Mouse (Mus musculus) spleen, adult 12 weeks (tissue): ENCODE results near the gene H1fx.
A peak's percentile ranks its signal among the peaks of the same experiment; 100 is the strongest.
"Not testable (repeated sequence)": the region's sequence is repeated elsewhere in the genome, so short reads cannot be mapped to it uniquely, and the experiment has no call there.

Source experiments
- DNase-seq: peaks from one replicate; pipeline ENCODE4 v3.0.0; 2022; ENCODE audit warnings: low spot score

H1fx gene

DNA sequence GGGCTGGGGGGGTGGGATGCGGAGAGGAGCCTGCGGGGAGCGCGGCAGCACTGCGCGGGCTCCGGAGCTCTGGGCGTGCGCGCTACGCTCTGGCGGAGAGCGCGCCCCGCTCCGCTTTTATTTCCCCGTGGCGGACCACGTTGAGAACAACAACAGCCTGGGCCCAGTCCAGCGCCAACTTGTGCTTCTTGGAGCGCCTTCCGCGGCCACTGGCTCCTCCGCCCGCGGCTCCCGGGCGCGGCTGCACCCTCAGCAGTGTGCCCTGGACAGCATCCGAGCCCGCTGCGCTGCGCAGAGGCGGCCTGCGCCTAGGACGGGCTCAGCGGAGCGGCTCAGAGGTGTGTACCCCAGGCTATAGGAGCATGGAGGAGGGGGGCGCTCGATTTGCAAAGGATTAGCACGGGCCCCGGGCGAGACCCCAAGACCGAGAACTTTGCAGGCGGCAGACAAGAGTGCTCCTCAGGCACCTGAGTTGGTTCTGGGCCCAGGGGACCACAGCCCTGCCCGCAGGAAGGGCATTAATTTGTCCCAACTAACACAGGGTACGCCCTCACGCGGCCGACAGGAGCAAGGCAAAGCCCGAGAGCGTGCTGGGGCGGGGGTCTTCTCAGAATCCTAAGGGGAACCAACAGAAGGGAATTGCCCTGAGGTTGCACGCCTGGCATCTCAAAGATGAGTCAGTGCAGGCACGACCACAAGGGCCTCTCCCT is at the start of gene H1fx:
Gene H1fx, minus strand, starts transcription at position 91 of the 710 bp plus-strand sequence.
- no peak for DNase-seq

- no peak for DNase-seq
Observed at GRCm38 (mm10) chr6:88030432-88030831, 49.0 kb upstream of the H1fx start.

- no peak for DNase-seq
Observed at GRCm38 (mm10) chr6:88027390-88027789, 46.0 kb upstream of the H1fx start.

- no peak for DNase-seq
Observed at GRCm38 (mm10) chr6:88023316-88023890, 42.0 kb upstream of the H1fx start.

GRCm38 (mm10) chr6:88019154-88019553 is 37.7 kb upstream of the H1fx start:
- DNase-seq = no peak

DNA sequence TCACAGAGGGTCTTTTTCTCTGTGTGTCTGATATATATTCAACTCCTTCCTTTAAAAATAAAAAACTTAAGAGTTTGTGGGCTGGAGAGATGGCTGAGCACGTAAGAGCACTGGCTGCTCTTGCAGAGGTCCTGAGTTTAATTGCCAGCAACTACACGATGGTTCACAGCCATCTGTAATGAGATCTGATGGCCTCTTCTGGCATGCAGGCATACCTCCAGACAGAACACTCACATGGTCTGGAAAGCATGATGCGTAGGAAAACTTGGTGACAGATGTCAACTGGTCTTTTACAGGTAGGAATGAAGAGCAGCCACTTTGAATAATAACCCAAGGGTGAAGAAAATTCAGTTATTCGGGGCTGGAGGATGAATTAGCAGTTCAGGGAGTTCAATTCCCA is 36.4 kb upstream of the H1fx start:
- DNase-seq = no peak

DNA sequence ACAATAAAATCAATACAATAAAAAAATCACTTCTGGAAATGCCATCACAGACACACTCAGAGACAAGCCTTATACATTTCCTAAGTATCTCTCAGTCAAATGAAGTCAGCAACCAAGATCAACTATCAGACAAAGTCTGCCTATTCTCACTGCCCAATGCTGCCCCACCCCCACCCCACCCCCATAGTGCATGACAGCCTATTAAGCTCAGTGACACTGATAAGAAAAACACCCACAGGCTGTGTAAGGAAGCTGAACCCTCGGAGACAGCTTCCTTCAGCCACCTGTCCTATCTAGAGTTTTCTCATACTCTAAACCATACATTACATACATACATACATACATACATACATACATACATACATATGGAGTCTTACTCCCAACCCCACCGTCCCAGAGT is 34.4 kb upstream of the H1fx start:
- no peak for DNase-seq

- no peak for DNase-seq
Observed at GRCm38 (mm10) chr6:88013456-88013855, 32.0 kb upstream of the H1fx start.

- no peak for DNase-seq
Observed at GRCm38 (mm10) chr6:88012601-88013000, 31.2 kb upstream of the H1fx start.

- not testable (repeated sequence) for DNase-seq
Observed at GRCm38 (mm10) chr6:88011106-88011505, 29.7 kb upstream of the H1fx start.

DNA sequence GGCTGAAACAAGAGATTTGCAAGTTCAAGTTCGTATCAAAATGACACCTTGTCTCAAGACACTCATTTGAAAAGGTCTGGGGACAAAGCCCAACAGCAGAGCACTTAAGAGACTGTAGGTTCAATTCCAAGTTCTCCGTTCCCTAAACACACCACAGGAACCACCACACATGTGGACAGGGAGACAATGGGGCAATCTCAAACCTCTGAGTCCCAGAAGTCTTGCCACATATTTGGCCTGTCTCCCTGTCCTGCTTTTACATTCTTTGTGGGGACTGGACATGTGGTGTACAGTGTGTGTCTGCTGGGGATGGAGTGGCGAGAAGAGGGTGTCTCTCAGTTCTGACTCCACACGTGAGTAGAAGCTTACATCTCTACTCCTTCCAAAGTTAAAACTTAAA is 27.8 kb upstream of the H1fx start:
- DNase-seq = no peak

- not testable (repeated sequence) for DNase-seq
Observed at GRCm38 (mm10) chr6:88004773-88005172, 23.3 kb upstream of the H1fx start.

DNA sequence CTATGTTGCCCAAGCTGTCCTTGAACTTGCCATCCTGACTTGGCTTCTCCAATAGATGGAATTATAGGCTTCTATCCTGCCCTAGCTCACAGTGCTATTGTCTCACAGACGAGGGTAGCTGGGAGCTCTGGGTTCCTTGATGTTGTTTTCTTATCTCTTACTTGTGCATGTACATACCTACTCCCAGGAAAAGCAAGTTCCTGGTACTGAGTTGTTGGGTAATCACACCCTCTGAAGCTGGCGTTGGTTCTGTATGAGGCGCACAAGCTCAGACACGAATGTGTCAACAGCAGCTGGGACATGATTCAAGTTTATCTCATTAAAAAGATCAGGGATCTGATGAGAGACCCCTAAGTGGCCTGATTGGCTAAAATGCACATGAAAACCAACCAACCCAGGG is 22.0 kb upstream of the H1fx start:
- DNase-seq = no peak

DNA sequence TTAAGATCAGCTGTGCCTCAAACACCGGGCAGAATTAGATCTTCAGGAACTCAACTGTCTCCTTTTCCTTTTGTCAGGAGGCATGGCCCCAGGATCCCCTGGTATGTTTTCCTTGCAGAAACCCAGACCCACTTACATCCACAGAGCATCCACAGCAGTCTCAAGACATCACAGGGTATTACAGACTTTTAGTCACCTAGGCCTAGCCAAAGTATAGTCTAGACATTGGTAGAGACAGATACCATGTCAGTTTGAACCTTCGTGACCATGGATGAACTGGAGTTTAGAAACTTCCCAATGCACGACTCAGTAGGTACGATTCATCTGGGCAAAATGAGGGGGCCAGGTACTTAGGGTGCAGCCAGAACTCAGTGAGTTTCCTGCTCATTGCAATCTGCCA is 16.9 kb upstream of the H1fx start:
- DNase-seq = no peak

GRCm38 (mm10) chr6:87997706-87998265 is 16.3 kb upstream of the H1fx start:
- peak; percentile 59 for DNase-seq

DNA sequence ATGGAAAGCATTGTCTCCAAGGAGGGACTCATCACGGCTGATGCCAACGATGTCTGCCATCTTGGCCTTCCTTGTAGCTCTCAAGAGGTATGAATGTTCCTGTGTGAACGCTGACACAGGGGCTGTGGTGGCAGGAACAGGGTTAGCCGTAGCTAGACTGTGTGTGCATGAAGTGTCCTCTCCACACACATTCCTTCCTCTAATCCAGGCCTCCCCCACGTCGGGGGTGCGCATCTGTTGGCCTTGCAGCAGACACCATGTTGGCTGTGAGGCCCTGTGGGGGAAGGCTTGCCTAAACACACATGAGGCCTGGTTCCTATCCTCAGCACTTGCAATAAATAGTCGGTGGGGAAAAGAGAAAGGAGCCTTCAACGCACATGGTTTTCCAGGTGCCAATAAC is 15.2 kb upstream of the H1fx start:
- no peak for DNase-seq

DNA sequence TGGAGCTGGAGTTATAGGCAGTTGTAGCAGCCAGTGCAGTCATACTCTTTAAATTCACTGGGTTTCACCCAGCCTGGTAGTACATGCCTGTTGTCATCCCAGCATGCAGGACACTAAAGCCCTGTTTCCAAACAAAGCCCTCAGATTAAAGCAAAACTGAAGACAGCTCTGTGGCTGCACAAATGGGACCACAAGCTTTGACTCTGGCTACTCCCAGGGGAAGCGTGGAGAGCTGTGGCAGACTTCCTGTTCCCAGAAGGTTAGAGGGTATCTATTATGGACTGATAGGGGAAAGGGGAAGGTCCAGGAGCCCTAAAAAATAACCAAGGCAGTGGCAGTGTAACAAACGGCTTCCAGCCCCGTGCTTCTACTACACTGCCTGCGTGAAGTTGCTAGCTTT is 14.1 kb upstream of the H1fx start:
- no peak for DNase-seq

DNA sequence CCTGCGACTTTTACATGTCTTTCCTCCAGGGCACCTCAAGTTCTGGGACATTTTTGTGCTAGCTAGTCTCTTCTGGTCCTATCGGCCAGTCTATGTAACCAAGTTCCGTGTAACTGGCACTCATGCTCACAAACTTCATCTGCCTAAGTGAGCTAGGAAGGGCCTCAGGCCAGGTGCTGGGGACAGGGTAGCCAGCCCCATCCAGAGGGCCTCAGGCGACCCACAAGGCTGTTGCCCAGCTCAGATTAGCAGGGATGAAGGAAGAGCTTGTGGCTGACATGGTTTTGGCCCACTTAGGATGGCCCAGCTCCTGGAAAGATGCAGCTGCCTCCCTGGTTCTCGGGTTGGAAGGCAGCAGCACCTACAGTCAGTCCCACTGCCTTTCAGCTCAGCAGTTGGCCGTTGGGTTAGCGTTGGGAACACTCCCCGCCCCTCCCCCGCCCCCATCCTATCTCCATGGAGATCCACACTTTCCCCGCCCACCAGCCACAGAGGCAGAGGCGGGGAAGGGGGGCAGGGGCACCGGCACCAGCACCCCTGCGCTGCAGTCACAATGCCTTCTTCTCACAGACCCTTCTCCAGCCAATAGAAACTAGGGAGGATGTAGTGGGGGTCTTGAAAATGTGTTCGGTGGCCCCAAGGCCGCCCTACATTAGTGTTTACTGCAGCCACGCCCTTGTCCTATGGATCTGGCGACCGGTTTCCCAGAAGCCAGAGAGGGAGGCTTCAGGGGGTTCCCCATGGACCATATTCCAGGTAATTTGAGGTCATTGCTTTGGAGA is 12.5 kb upstream of the H1fx start:
- peak; percentile 12 for DNase-seq

DNA sequence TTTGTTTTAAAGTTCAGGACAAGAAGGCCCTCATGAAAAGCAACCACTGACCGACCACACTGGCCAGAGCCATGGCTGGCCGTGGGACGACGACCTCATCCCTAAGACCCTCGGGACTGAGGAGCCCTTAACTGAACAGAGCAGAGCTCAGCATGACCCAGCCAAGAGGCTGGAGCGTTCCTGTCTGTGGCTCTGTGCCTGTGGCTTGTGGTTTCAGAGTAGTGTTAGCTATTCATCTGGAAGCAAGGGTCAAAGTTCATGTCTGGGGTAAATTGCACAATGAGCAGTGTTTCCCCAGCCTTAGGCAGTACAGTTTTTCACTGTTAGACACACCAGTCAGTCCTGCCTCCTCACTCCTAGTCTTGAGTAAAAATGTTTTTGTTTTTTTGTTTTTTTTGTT is 11.3 kb upstream of the H1fx start:
- no peak for DNase-seq

GRCm38 (mm10) chr6:87991886-87992285 is 10.4 kb upstream of the H1fx start:
- no peak for DNase-seq

GRCm38 (mm10) chr6:87991216-87991615 is 9.8 kb upstream of the H1fx start:
- no peak for DNase-seq

DNA sequence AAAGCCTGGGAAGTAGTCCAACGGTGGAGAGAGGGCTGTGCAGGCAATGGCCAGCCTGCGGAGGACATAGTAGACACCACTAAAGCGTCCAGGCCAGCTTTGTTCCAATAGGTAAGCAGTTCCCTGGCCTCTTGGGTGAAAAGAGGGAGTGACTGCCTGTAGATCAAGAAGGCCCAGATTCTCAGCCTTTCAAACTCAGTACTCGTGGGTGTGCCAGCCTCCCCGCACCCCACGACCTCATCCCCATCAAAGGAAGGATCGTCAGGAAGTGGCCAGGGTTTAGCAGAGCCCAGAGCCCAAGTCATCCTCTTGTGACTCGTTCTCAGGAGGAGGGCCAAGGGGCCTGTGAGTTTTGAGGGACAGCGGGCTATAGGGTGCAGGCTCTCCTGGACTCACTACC is 1.1 kb upstream of the H1fx start:
- DNase-seq = no peak

GRCm38 (mm10) chr6:87981030-87981485 is 379 bp downstream of the H1fx start:
- no peak for DNase-seq
